Comparison of ENCODE assay signal across 12 mouse cellular contexts in genomic region chr5:148049304-148049703, GRCm38 (mm10).
DNase-seq lines count a peak whose midpoint lies in the region; ATAC-seq lines count a peak whose summit lies in the region.
"Had no signal": no experiment of that assay in that cellular context is flagged by ENCODE, and none has a peak within 500 bp of the region (broad histone marks: within the 10 kb centered on the region; RNA-seq: fewer than 3 reads in every experiment).

No protein-coding gene starts in this region.

- peak; percentile 54 for DNase-seq in cerebellum, adult 9-11 months
- DNase-seq in cerebellum, adult 11 months: no peak
- DNase-seq in cerebellum, postnatal 14 days: peak; percentile 22 to 60
- no peak for DNase-seq in retina, postnatal 1 day
- DNase-seq: adrenal gland, adult 2 months; adrenal gland, postnatal 10 days; adrenal gland, postnatal 25 days; cerebellum, adult 8-10 months; forebrain, postnatal 0 days had no signal

- ATAC-seq in cerebellum, adult (ENCODE audit: insufficient number of reproducible peaks, low FRiP score, low TSS enrichment): no peak
- ATAC-seq: forebrain, embryonic 13.5 days; forebrain, embryonic 15.5 days; forebrain, postnatal 0 days had no signal

Comparison
In these comparisons a context has a peak if more than half of its experiments do, and no peak if none do; other contexts are left out.
1. DNase-seq: peak in cerebellum, adult 9-11 months (single experiment) and cerebellum, postnatal 14 days (2 of 2); none in cerebellum, adult 11 months (single experiment) and retina, postnatal 1 day (single experiment).